In the genomic region with DNA sequence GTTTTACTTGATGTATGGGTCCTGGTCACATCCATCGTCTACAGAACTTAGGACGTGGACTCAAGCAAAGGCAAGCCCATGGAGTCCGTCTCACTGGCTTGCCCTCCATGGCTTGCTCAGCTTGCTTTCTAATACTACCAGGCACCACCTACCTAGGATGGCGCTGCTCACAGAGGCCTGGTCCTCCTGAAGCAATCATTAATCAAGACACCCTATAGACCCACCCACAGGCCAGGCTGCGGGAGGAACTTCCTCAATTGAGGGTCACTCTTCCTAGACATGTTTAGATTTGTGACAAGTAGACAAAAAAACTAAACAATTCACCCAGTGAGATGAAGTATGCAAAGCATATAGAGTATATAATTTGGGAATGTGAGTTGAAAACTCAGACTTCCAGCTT, we compare ENCODE assay signal across 25 mouse cellular contexts. TPM values are rescaled to one million over a fixed set of nuclear protein-coding genes. Genes with fewer than 3 reads are reported as not detected.
A peak's percentile ranks its signal among the peaks of the same experiment; 100 is the strongest.
DNase-seq lines count a peak whose midpoint lies in the region; ATAC-seq and TF ChIP-seq lines count a peak whose summit lies in the region.
"Had no signal": no experiment of that assay in that cellular context is flagged by ENCODE, and none has a peak within 500 bp of the region (broad histone marks: within the 10 kb centered on the region; RNA-seq: fewer than 3 reads in every experiment).

No protein-coding gene starts in this region.

- H3K27ac ChIP-seq in intestine, embryonic 15.5 days = no peak overlapping the region
- no peak overlapping the region for H3K27ac ChIP-seq in intestine, postnatal 0 days (ENCODE audit: low read depth, low read length)
- no peak overlapping the region for H3K27ac ChIP-seq in limb, embryonic 10.5 days
- H3K27ac ChIP-seq in midbrain, embryonic 16.5 days (ENCODE audit: low read length) = no peak overlapping the region
- H3K27ac ChIP-seq: embryonic facial prominence, embryonic 15.5 days; forebrain, embryonic 10.5 days; forebrain, embryonic 15.5 days; heart, adult 2 months; heart, embryonic 15.5 days; hindbrain, embryonic 15.5 days had no signal

- H3K4me1 ChIP-seq in intestine, embryonic 15.5 days (replicated peaks) = no peaks in the 10 kb centered on the region
- H3K4me1 ChIP-seq in intestine, postnatal 0 days (replicated peaks; ENCODE audit: control insufficient read depth, insufficient read depth, low read length) = no peaks in the 10 kb centered on the region
- H3K4me1 ChIP-seq in limb, embryonic 10.5 days = 0 out of 2 replicates have a peak, but pooled peaks cover 4% of the 10 kb centered on the region
- H3K4me1 ChIP-seq in midbrain, embryonic 16.5 days (ENCODE audit: control insufficient read depth, insufficient read depth, low read length) = no peaks in the 10 kb centered on the region
- H3K4me1 ChIP-seq: embryonic facial prominence, embryonic 15.5 days; forebrain, embryonic 10.5 days; forebrain, embryonic 15.5 days; heart, embryonic 15.5 days; hindbrain, embryonic 15.5 days had no signal

- H3K9ac ChIP-seq in intestine, embryonic 15.5 days = no peak overlapping the region
- H3K9ac ChIP-seq in intestine, postnatal 0 days (ENCODE audit: low read depth, low read length) = no peak overlapping the region
- no peak overlapping the region for H3K9ac ChIP-seq in midbrain, embryonic 16.5 days (ENCODE audit: low read depth, low read length)
- H3K9ac ChIP-seq: embryonic facial prominence, embryonic 15.5 days; forebrain, embryonic 15.5 days; heart, embryonic 15.5 days; hindbrain, embryonic 15.5 days had no signal

- WGBS in intestine, embryonic 15.5 days = 57% methylated on average over 5 of the region's 5 CpGs
- WGBS in intestine, postnatal 0 days = 51% methylated on average over 5 of the region's 5 CpGs
- WGBS in limb, embryonic 10.5 days = 70% methylated on average over 5 of the region's 5 CpGs
- WGBS in midbrain, embryonic 16.5 days = 87% methylated on average over 5 of the region's 5 CpGs

- no peaks in the 10 kb centered on the region for H3K36me3 ChIP-seq in intestine, embryonic 15.5 days
- no peaks in the 10 kb centered on the region for H3K36me3 ChIP-seq in intestine, postnatal 0 days (ENCODE audit: control insufficient read depth, insufficient read depth)
- H3K36me3 ChIP-seq in limb, embryonic 10.5 days = no peaks in the 10 kb centered on the region
- no peaks in the 10 kb centered on the region for H3K36me3 ChIP-seq in midbrain, embryonic 16.5 days (ENCODE audit: control insufficient read depth, insufficient read depth, low read length)
- H3K36me3 ChIP-seq: embryonic facial prominence, embryonic 15.5 days; forebrain, embryonic 10.5 days; forebrain, embryonic 15.5 days; heart, embryonic 15.5 days; hindbrain, embryonic 15.5 days had no signal

- peak; percentile 74 for DNase-seq in MEL-GATA-1-ER (ENCODE audit: extremely low read depth, low read depth)
- DNase-seq in limb, embryonic 10.5 days (ENCODE audit: low spot score) = no peak
- DNase-seq in kidney, adult 9 months = no peak
- DNase-seq: adrenal gland, postnatal 14 days; cerebellum, adult 11-12 months; cerebellum, adult 9-10 months; cerebellum, postnatal 25 days; embryo, embryonic 11 days; gastrocnemius, postnatal 36 days; heart, adult 2 months had no signal

- no peaks in the 10 kb centered on the region for H3K27me3 ChIP-seq in intestine, embryonic 15.5 days (replicated peaks)
- H3K27me3 ChIP-seq in intestine, postnatal 0 days (replicated peaks; ENCODE audit: control insufficient read depth, insufficient read depth, low read length) = no peaks in the 10 kb centered on the region
- no peaks in the 10 kb centered on the region for H3K27me3 ChIP-seq in limb, embryonic 10.5 days (ENCODE audit: low read depth, poor library complexity, severe bottlenecking)
- no peaks in the 10 kb centered on the region for H3K27me3 ChIP-seq in midbrain, embryonic 16.5 days (ENCODE audit: control insufficient read depth, insufficient read depth, low read depth, low read length)
- H3K27me3 ChIP-seq: embryonic facial prominence, embryonic 15.5 days; forebrain, embryonic 15.5 days; heart, embryonic 15.5 days; hindbrain, embryonic 15.5 days; Patski had no signal

- H3K9me3 ChIP-seq in intestine, embryonic 15.5 days = no peaks in the 10 kb centered on the region
- H3K9me3 ChIP-seq in intestine, postnatal 0 days (ENCODE audit: control insufficient read depth) = no peaks in the 10 kb centered on the region
- no peaks in the 10 kb centered on the region for H3K9me3 ChIP-seq in limb, embryonic 10.5 days (replicated peaks)
- H3K9me3 ChIP-seq in midbrain, embryonic 16.5 days (replicated peaks; ENCODE audit: control insufficient read depth, low read length, poor library complexity, severe bottlenecking) = no peaks in the 10 kb centered on the region
- H3K9me3 ChIP-seq: embryonic facial prominence, embryonic 15.5 days; forebrain, embryonic 10.5 days; forebrain, embryonic 15.5 days; heart, embryonic 15.5 days; hindbrain, embryonic 15.5 days had no signal

- H3K4me3 ChIP-seq in intestine, embryonic 15.5 days (replicated peaks) = no peak overlapping the region
- no peak overlapping the region for H3K4me3 ChIP-seq in intestine, postnatal 0 days (ENCODE audit: low read depth, low read length)
- H3K4me3 ChIP-seq in limb, embryonic 10.5 days = no peak overlapping the region
- no peak overlapping the region for H3K4me3 ChIP-seq in midbrain, embryonic 16.5 days (ENCODE audit: low read depth, low read length)
- H3K4me3 ChIP-seq: embryonic facial prominence, embryonic 15.5 days; erythroblast, embryonic 14.5 days; forebrain, embryonic 10.5 days; forebrain, embryonic 15.5 days; heart, adult 2 months; heart, embryonic 15.5 days; hindbrain, embryonic 15.5 days had no signal

- H3K4me2 ChIP-seq in intestine, embryonic 15.5 days (replicated peaks) = no peak overlapping the region
- no peak overlapping the region for H3K4me2 ChIP-seq in intestine, postnatal 0 days (replicated peaks; ENCODE audit: low read depth)
- no peak overlapping the region for H3K4me2 ChIP-seq in midbrain, embryonic 16.5 days (ENCODE audit: low read length)
- H3K4me2 ChIP-seq: embryonic facial prominence, embryonic 15.5 days; forebrain, embryonic 15.5 days; heart, embryonic 11.5 days; heart, embryonic 15.5 days; hindbrain, embryonic 15.5 days had no signal

- ATAC-seq in intestine, embryonic 15.5 days = peak; percentile 55; the same call in 1 of the 2 replicates
- ATAC-seq in intestine, postnatal 0 days = no peak
- ATAC-seq in megakaryocyte, adult 5-6 weeks (ENCODE audit: poor library complexity, severe bottlenecking) = peak; percentile 91
- ATAC-seq in midbrain, embryonic 16.5 days = no peak
- ATAC-seq: activated CD4-positive, CD25-positive, alpha-beta regulatory T cell, adult 4 months; forebrain, embryonic 15.5 days; Patski had no signal

- no peak for TF ChIP-seq CTCF in intestine, postnatal 0 days (IDR thresholded peaks at IDR 0.05; ENCODE audit: low read depth)

RNA-seq across cellular contexts. Expression of a gene that starts 9.8 kb away (rescaled TPM):
- polyA plus RNA-seq in intestine, embryonic 15.5 days (2015; fragmentation: Nextera tagmentation; extraction: Ambion mirVana) = 3.0 and 3.1 TPM in 2 replicates
- polyA plus RNA-seq in intestine, postnatal 0 days (2015; fragmentation: Nextera tagmentation; extraction: Ambion mirVana) = 0.95 and 0.96 TPM in 2 replicates
- total RNA-seq in megakaryocyte, adult 5-6 weeks (2015) = 3.4 and 5.0 TPM in 2 replicates
- total RNA-seq in megakaryocyte, adult 5-6 weeks (2017) = 5.3 and 6.9 TPM in 2 replicates
- 1.7 and 3.1 TPM in 2 replicates for polyA plus RNA-seq in limb, embryonic 10.5 days (2016; fragmentation: Nextera tagmentation; extraction: Ambion mirVana)
- 1.2 and 1.5 TPM in 2 replicates for polyA plus RNA-seq in midbrain, embryonic 16.5 days (2015; fragmentation: Nextera tagmentation; extraction: Ambion mirVana)

RNA-seq across cellular contexts. Expression of a gene that starts 38.4 kb away (rescaled TPM):
- polyA plus RNA-seq in intestine, embryonic 15.5 days (2015; fragmentation: Nextera tagmentation; extraction: Ambion mirVana) = 0.15 and 0.34 TPM in 2 replicates
- not detected in 2 replicates for polyA plus RNA-seq in intestine, postnatal 0 days (2015; fragmentation: Nextera tagmentation; extraction: Ambion mirVana)
- total RNA-seq in megakaryocyte, adult 5-6 weeks (2015) = not detected in 2 replicates
- 0.44 TPM in 1 of 2 replicates, not detected in the other for total RNA-seq in megakaryocyte, adult 5-6 weeks (2017)
- 0.10 TPM in 1 of 2 replicates, not detected in the other for polyA plus RNA-seq in limb, embryonic 10.5 days (2016; fragmentation: Nextera tagmentation; extraction: Ambion mirVana)
- 0.20 TPM in 1 of 2 replicates, not detected in the other for polyA plus RNA-seq in midbrain, embryonic 16.5 days (2015; fragmentation: Nextera tagmentation; extraction: Ambion mirVana)
- total RNA-seq: adrenal gland, postnatal 14 days; heart, adult 2 months; heart, postnatal 25 days had no signal
- polyA plus RNA-seq: embryonic facial prominence, embryonic 11.5 days; erythroblast, embryonic 14.5 days; forebrain, embryonic 10.5 days; heart, embryonic 11.5 days; hindbrain, embryonic 15.5 days had no signal

RNA-seq across cellular contexts. Expression of a gene that starts 54.1 kb away (rescaled TPM):
- 83.8 and 85.4 TPM in 2 replicates for polyA plus RNA-seq in intestine, embryonic 15.5 days (2015; fragmentation: Nextera tagmentation; extraction: Ambion mirVana)
- 40.1 and 42.9 TPM in 2 replicates for polyA plus RNA-seq in intestine, postnatal 0 days (2015; fragmentation: Nextera tagmentation; extraction: Ambion mirVana)
- total RNA-seq in megakaryocyte, adult 5-6 weeks (2015) = 75.9 and 83.9 TPM in 2 replicates
- total RNA-seq in megakaryocyte, adult 5-6 weeks (2017) = 58.3 and 59.8 TPM in 2 replicates
- 123 and 134 TPM in 2 replicates for polyA plus RNA-seq in limb, embryonic 10.5 days (2016; fragmentation: Nextera tagmentation; extraction: Ambion mirVana)
- polyA plus RNA-seq in midbrain, embryonic 16.5 days (2015; fragmentation: Nextera tagmentation; extraction: Ambion mirVana) = 85.1 and 90.6 TPM in 2 replicates

RNA-seq across cellular contexts. Expression of a gene that starts 59.2 kb away (rescaled TPM):
- 179 and 189 TPM in 2 replicates for polyA plus RNA-seq in intestine, embryonic 15.5 days (2015; fragmentation: Nextera tagmentation; extraction: Ambion mirVana)
- polyA plus RNA-seq in intestine, postnatal 0 days (2015; fragmentation: Nextera tagmentation; extraction: Ambion mirVana) = 88.7 and 93.5 TPM in 2 replicates
- 83.8 and 85.1 TPM in 2 replicates for total RNA-seq in megakaryocyte, adult 5-6 weeks (2015)
- total RNA-seq in megakaryocyte, adult 5-6 weeks (2017) = 100 and 117 TPM in 2 replicates
- polyA plus RNA-seq in limb, embryonic 10.5 days (2016; fragmentation: Nextera tagmentation; extraction: Ambion mirVana) = 234 and 238 TPM in 2 replicates
- polyA plus RNA-seq in midbrain, embryonic 16.5 days (2015; fragmentation: Nextera tagmentation; extraction: Ambion mirVana) = 243 and 253 TPM in 2 replicates

Comparison
In these comparisons a context has a peak if more than half of its experiments do, and no peak if none do; other contexts are left out.
1. ATAC-seq: peak in intestine, embryonic 15.5 days (single experiment) and megakaryocyte, adult 5-6 weeks (single experiment); none in intestine, postnatal 0 days (single experiment) and midbrain, embryonic 16.5 days (single experiment).